Mouse (Mus musculus) MEL (cell line): ENCODE results near the gene Rfk. TPM values are rescaled to one million over a fixed set of nuclear protein-coding genes. Genes with fewer than 3 reads are reported as not detected.

ENCODE experiments used
- DNase-seq: peaks from one replicate; pipeline ENCODE4 v3.0.0; 2011; ENCODE audit warnings: low read depth, low spot score
- H3K27ac ChIP-seq: 2 replicates; pipeline ENCODE4 v1.5.1; 2012; ENCODE audit warnings: low read depth, mild to moderate bottlenecking, control low read depth, low read length, moderate library complexity; ENCODE audit not compliant: control insufficient read depth
- H3K27me3 ChIP-seq, 2 experiments: fragments of 150-350 bp in 1 of 2; sonication (generic) in 1 of 2; 2 replicates each; pipeline ENCODE4 v1.6.1; 2012; ENCODE audit warnings: low read length in 2 of 2, mild to moderate bottlenecking in 2 of 2, improper control_type of control experiment in 1 of 2, moderate library complexity in 1 of 2; ENCODE audit not compliant: insufficient read depth in 2 of 2, control insufficient read depth in 1 of 2
- H3K36me3 ChIP-seq, 2 experiments: 2 replicates each; pipeline ENCODE4 v1.6.1; 2012 to 2014; ENCODE audit warnings: low read length in 2 of 2, improper control_type of control experiment in 1 of 2, inconsistent platforms in 1 of 2, mild to moderate bottlenecking in 1 of 2; ENCODE audit not compliant: insufficient read depth in 2 of 2, control insufficient read depth in 1 of 2
- H3K4me1 ChIP-seq, 2 experiments: fragments of 150-350 bp in 1 of 2; sonication (generic) in 1 of 2; 2 replicates each; pipeline ENCODE4 v1.6.1; 2012; ENCODE audit warnings: low read length in 2 of 2, improper control_type of control experiment in 1 of 2, mild to moderate bottlenecking in 1 of 2; ENCODE audit not compliant: insufficient read depth in 2 of 2, control insufficient read depth in 1 of 2
- H3K4me3 ChIP-seq, 2 experiments: fragments of 150-350 bp in 1 of 2; sonication (generic) in 1 of 2; 2 replicates each; pipeline ENCODE4 v1.5.1; 2012; ENCODE audit warnings: low read depth in 2 of 2, low read length in 2 of 2, mild to moderate bottlenecking in 2 of 2, moderate library complexity in 2 of 2, control low read depth in 1 of 2, improper control_type of control experiment in 1 of 2; ENCODE audit not compliant: control insufficient read depth in 1 of 2, insufficient read depth in 1 of 2
- H3K79me2 ChIP-seq: 2 replicates; pipeline ENCODE4 v1.6.1; 2012; ENCODE audit warnings: mild to moderate bottlenecking, low read length, moderate library complexity; ENCODE audit not compliant: control insufficient read depth, poor library complexity, insufficient read depth
- H3K9ac ChIP-seq: 2 replicates; pipeline ENCODE4 v1.6.1; 2012; ENCODE audit warnings: low read depth, mild to moderate bottlenecking, control low read depth, low read length, moderate library complexity; ENCODE audit not compliant: control insufficient read depth, poor library complexity, severe bottlenecking
- H3K9me3 ChIP-seq: fragments of 150-350 bp; sonication (generic); replicated peaks from 2 replicates; pipeline ENCODE4 v1.6.1; 2012; ENCODE audit warnings: mild to moderate bottlenecking, low read length, improper control_type of control experiment, moderate library complexity; ENCODE audit not compliant: insufficient read depth
- BHLHE40 ChIP-seq: IDR thresholded peaks from 2 replicates; pipeline ENCODE4 v1.6.1; 2012; ENCODE audit warnings: low read depth, mild to moderate bottlenecking, inconsistent platforms, low read length, improper control_type of control experiment, borderline replicate concordance
- CHD1 ChIP-seq: IDR thresholded peaks from 2 replicates; pipeline ENCODE4 v1.6.1; 2012; ENCODE audit warnings: low read depth, mild to moderate bottlenecking, inconsistent platforms, low read length, improper control_type of control experiment
- CHD2 ChIP-seq: IDR thresholded peaks from 2 replicates; pipeline ENCODE4 v1.6.1; 2011; ENCODE audit warnings: low read length, improper control_type of control experiment
- CTCF ChIP-seq, 3 experiments: IDR thresholded peaks in 2 of 3; conservative IDR thresholded peaks in 1 of 3; 2 replicates each; pipeline ENCODE4 v1.5.1; 2011 to 2012; ENCODE audit warnings: low read length in 3 of 3, low read depth in 2 of 3, mild to moderate bottlenecking in 2 of 3, improper control_type of control experiment in 1 of 3, inconsistent platforms in 1 of 3, mixed read lengths in 1 of 3, moderate library complexity in 1 of 3; ENCODE audit not compliant: control insufficient read depth in 1 of 3, insufficient read depth in 1 of 3, poor library complexity in 1 of 3, severe bottlenecking in 1 of 3
- ELF1 ChIP-seq: IDR thresholded peaks from 2 replicates; pipeline ENCODE4 v1.6.1; 2014; ENCODE audit warnings: low read depth, mild to moderate bottlenecking, inconsistent platforms, low read length, improper control_type of control experiment, moderate library complexity
- EP300 ChIP-seq, 2 experiments: IDR thresholded peaks; 2 replicates each; pipeline ENCODE4 v1.6.1; 2011; ENCODE audit warnings: improper control_type of control experiment in 2 of 2, low read length in 2 of 2, low read depth in 1 of 2, mild to moderate bottlenecking in 1 of 2
- ETS1 ChIP-seq: IDR thresholded peaks from 2 replicates; pipeline ENCODE4 v1.6.1; 2012; ENCODE audit warnings: low read depth, mild to moderate bottlenecking, inconsistent platforms, low read length, improper control_type of control experiment, moderate library complexity
- GABPA ChIP-seq: IDR thresholded peaks from 2 replicates; pipeline ENCODE4 v1.6.1; 2012; ENCODE audit warnings: low read depth, mild to moderate bottlenecking, inconsistent platforms, low read length, improper control_type of control experiment, moderate library complexity
- GATA1 ChIP-seq: IDR thresholded peaks from 2 replicates; pipeline ENCODE4 v1.6.1; 2011; ENCODE audit warnings: low read depth, low read length, improper control_type of control experiment
- JUND ChIP-seq: IDR thresholded peaks from 2 replicates; pipeline ENCODE4 v1.6.1; 2011; ENCODE audit warnings: low read depth, mild to moderate bottlenecking, improper control_type of control experiment, low read length
- KAT2A ChIP-seq: conservative IDR thresholded peaks from 2 replicates; pipeline ENCODE4 v1.6.1; 2012; ENCODE audit warnings: low read depth, low read length, improper control_type of control experiment, inconsistent platforms
- MAFK ChIP-seq: IDR thresholded peaks from 2 replicates; pipeline ENCODE4 v1.6.1; 2011; ENCODE audit warnings: low read depth, mild to moderate bottlenecking, low read length, improper control_type of control experiment, borderline replicate concordance
- MEF2A ChIP-seq: IDR thresholded peaks from 2 replicates; pipeline ENCODE4 v1.6.1; 2014; ENCODE audit warnings: low read depth, mild to moderate bottlenecking, inconsistent platforms, low read length, improper control_type of control experiment; ENCODE audit not compliant: poor library complexity, insufficient replicate concordance, severe bottlenecking; ENCODE audit errors: extremely low read depth
- MXI1 ChIP-seq: IDR thresholded peaks from 2 replicates; pipeline ENCODE4 v1.6.1; 2011; ENCODE audit warnings: mild to moderate bottlenecking, low read depth, low read length, improper control_type of control experiment
- MYB ChIP-seq: IDR thresholded peaks from 2 replicates; pipeline ENCODE4 v1.6.1; 2011; ENCODE audit warnings: mild to moderate bottlenecking, low read depth, low read length, improper control_type of control experiment
- MYC ChIP-seq: IDR thresholded peaks from 2 replicates; pipeline ENCODE4 v1.6.1; 2011; ENCODE audit warnings: low read depth, mild to moderate bottlenecking, low read length, improper control_type of control experiment, moderate library complexity
- NELFE ChIP-seq: IDR thresholded peaks from 2 replicates; pipeline ENCODE4 v1.6.1; 2011; ENCODE audit warnings: low read depth, low read length, improper control_type of control experiment
- POLR2AphosphoS5 ChIP-seq: IDR thresholded peaks from 2 replicates; pipeline ENCODE4 v1.6.1; 2012; ENCODE audit warnings: low read depth, borderline replicate concordance, mild to moderate bottlenecking, inconsistent platforms, low read length, moderate library complexity, mixed read lengths
- RAD21 ChIP-seq: IDR thresholded peaks from 2 replicates; pipeline ENCODE4 v1.6.1; 2011; ENCODE audit warnings: mild to moderate bottlenecking, low read depth, low read length, improper control_type of control experiment
- SIN3A ChIP-seq: IDR thresholded peaks from 2 replicates; pipeline ENCODE4 v1.6.1; 2012; ENCODE audit warnings: low read length, improper control_type of control experiment, inconsistent platforms
- TAL1 ChIP-seq: IDR thresholded peaks from 2 replicates; pipeline ENCODE4 v1.6.1; 2012; ENCODE audit warnings: mild to moderate bottlenecking, inconsistent platforms, low read length, moderate library complexity, mixed read lengths
- TBP ChIP-seq: IDR thresholded peaks from 2 replicates; pipeline ENCODE4 v1.8.0; 2011; ENCODE audit warnings: low read depth, low read length, improper control_type of control experiment
- UBTF ChIP-seq: IDR thresholded peaks from 2 replicates; pipeline ENCODE4 v1.6.1; 2012; ENCODE audit warnings: low read depth, mild to moderate bottlenecking, inconsistent platforms, low read length, improper control_type of control experiment, moderate library complexity, borderline replicate concordance; ENCODE audit not compliant: insufficient read depth
- USF1 ChIP-seq: IDR thresholded peaks from 2 replicates; pipeline ENCODE4 v1.6.1; 2014; ENCODE audit warnings: low read depth, mild to moderate bottlenecking, inconsistent platforms, low read length, improper control_type of control experiment, moderate library complexity
- ZKSCAN1 ChIP-seq: IDR thresholded peaks from 2 replicates; pipeline ENCODE4 v1.6.1; 2012; ENCODE audit warnings: low read depth, mild to moderate bottlenecking, inconsistent platforms, low read length, improper control_type of control experiment, moderate library complexity
- ZMIZ1 ChIP-seq: IDR thresholded peaks from 2 replicates; pipeline ENCODE4 v1.6.1; 2012; ENCODE audit warnings: low read depth, mild to moderate bottlenecking, inconsistent platforms, low read length, improper control_type of control experiment, moderate library complexity
- ZNF384 ChIP-seq: IDR thresholded peaks from 2 replicates; pipeline ENCODE4 v1.6.1; 2012; ENCODE audit warnings: low read depth, mild to moderate bottlenecking, inconsistent platforms, low read length, improper control_type of control experiment
- polyA plus RNA-seq, 2 experiments: library from polyadenylated mRNA; stranded (reverse) in 1 of 2; unstranded in 1 of 2; fragments of >175 nt in 1 of 2; fragments of >200 nt in 1 of 2; gene quantifications; 2 replicates each; pipeline versions ENCODE4 v1.2.1 to v1.2.4; 2012; ENCODE audit warnings: low replicate concordance in 2 of 2, low read depth in 1 of 2; ENCODE audit not compliant: insufficient read length in 2 of 2, insufficient read depth in 1 of 2, missing spikeins in 1 of 2
- total RNA-seq: library from RNA; depleted of rRNA; stranded (reverse); fragments of 300-350 nt; gene quantifications from 2 replicates; pipeline ENCODE4 v1.2.3, GENCODE M21; 2012

Rfk gene
- total and polyA plus RNA-seq, 3 experiments, result 16.2 to 39.7 TPM; not detected in 1

DNA sequence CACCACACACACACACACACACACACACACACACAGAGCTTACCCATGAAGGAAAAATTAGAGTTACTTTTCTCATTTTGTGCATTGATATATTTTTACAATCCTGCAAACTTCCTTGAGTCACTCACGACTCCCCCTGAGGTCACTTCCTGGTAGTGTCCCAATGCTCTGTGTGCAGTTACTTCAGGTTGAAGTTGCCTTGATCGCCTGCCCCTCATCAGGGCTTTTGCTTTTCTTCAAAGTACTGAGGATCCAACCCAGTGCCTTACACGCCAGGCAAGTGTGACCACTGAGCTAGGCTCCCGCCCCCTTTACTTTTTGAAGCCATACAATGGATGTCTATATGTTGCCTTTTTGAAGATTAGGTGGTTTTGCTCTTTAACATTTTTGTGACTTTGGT lies 6.1 kb downstream of the Rfk start:
- H3K4me3 ChIP-seq, result no peak overlapping the region
- no peak for DNase-seq
- H3K36me3 ChIP-seq, result peaks cover 2 to 16% of the 10 kb centered on the region in 2 experiments
- H3K9ac ChIP-seq, result no peak overlapping the region
- no peaks in the 10 kb centered on the region for H3K27me3 ChIP-seq
- TF ChIP-seq KAT2A (no peak), ZKSCAN1 (no peak), USF1 (no peak), SIN3A (no peak), GABPA (no peak), CHD2 (no peak), CHD1 (no peak), JUND (no peak), TBP (no peak), UBTF (no peak), MYB (no peak), RAD21 (no peak), MXI1 (no peak), GATA1 (no peak), ETS1 (no peak), MYC (no peak), MEF2A (no peak), ELF1 (no peak), EP300 (IDR thresholded peaks at IDR 0.05; ENCODE audit: low read depth in 1 of 2, low read length in 2 of 2) (no peak), MAFK (no peak)
- no peaks in the 10 kb centered on the region for H3K9me3 ChIP-seq
- peaks cover 0 to 14% of the 10 kb centered on the region in 2 experiments; a peak in 2 of 4 replicates for H3K4me1 ChIP-seq
- no peak overlapping the region for H3K27ac ChIP-seq
- H3K79me2 ChIP-seq, result peaks cover 1% of the 10 kb centered on the region; the same call in 1 of the 2 replicates

DNA sequence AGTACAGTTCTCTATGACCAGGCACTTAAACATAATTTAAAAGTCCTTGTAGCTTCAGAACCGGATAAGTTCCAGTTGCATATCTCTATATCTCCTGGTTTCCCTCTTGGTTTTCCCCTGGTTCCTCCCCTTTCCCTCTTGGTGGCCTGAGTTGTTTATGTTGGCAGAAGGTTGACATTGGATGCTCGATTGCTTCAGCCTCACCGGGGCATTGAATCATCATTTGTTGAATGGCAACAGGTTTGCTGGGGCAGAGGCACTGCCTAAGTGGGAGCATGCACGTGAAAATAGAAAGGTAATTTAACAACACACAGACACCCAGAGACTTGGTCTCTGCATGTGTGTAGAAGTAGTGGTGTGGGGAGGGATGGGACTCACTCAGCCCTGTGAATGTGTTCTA lies 6.7 kb downstream of the Rfk start:
- H3K36me3 ChIP-seq, result peaks cover 2 to 12% of the 10 kb centered on the region in 2 experiments
- no peak for TF ChIP-seq UBTF
- no peak for TF ChIP-seq SIN3A
- no peak for TF ChIP-seq CTCF (IDR thresholded peaks at IDR 0.05 in 2 of 3, conservative IDR thresholded peaks at IDR 0.05 in 1 of 3; ENCODE audit: control insufficient read depth in 1 of 3, insufficient read depth in 1 of 3, low read depth in 2 of 3, low read length in 3 of 3, poor library complexity in 1 of 3, severe bottlenecking in 1 of 3)
- TF ChIP-seq RAD21, result no peak
- no peak for TF ChIP-seq ZNF384
- TF ChIP-seq POLR2AphosphoS5, result no peak
- no peak for TF ChIP-seq NELFE
- TF ChIP-seq GABPA, result no peak
- TF ChIP-seq MYB, result no peak
- no peak for TF ChIP-seq ETS1
- no peak for TF ChIP-seq ZMIZ1
- no peak for TF ChIP-seq KAT2A
- no peak for TF ChIP-seq BHLHE40
- TF ChIP-seq MXI1, result no peak
- TF ChIP-seq TAL1, result no peak
- TF ChIP-seq TBP, result no peak
- no peak for TF ChIP-seq MAFK
- TF ChIP-seq MEF2A, result no peak
- TF ChIP-seq, all 39 proteins: peak for 0
- Histone ChIP-seq H3K79me2 (no peaks in the 10 kb centered on the region), H3K9ac (no peak overlapping the region), H3K9me3 (no peaks in the 10 kb centered on the region), H3K27ac (no peak overlapping the region), H3K4me3 (no peak overlapping the region), H3K27me3 (no peaks in the 10 kb centered on the region), H3K4me1 (peaks cover 0 to 12% of the 10 kb centered on the region in 2 experiments; a peak in 1 of 4 replicates)
- DNase-seq, result no peak
